In the genomic region with DNA sequence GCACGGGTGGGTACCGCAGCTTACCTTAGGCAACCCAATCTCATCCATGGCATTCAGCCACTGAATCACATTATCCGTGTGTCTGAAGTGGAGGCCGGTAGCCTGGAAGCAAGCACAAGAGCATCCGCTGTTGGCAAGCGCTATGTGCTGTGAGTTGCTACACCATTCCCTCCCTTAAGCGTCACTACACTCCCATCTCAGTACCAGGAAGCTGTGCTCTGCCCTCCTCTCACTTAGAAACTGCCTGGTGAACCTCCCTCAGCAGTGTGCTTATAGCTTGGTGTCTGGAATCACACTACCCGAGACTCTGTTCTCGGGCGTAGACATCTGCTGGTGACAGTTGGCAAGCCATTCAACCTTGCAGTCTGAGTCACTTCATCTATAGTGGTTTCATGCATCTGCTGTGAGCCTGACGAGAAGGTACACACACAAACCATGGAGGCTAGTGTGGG, we compare ENCODE assay signal across 11 mouse cellular contexts. TPM values are rescaled to one million over a fixed set of nuclear protein-coding genes. Genes with fewer than 3 reads are reported as not detected.
A peak's percentile ranks its signal among the peaks of the same experiment; 100 is the strongest.
DNase-seq lines count a peak whose midpoint lies in the region; ATAC-seq lines count a peak whose summit lies in the region.
"Had no signal": no experiment of that assay in that cellular context is flagged by ENCODE, and none has a peak within 500 bp of the region (broad histone marks: within the 10 kb centered on the region; RNA-seq: fewer than 3 reads in every experiment).

No protein-coding gene starts in this region.

- H3K9ac ChIP-seq in forebrain, embryonic 16.5 days (replicated peaks; ENCODE audit: low read depth, low read length): no peak overlapping the region
- H3K9ac ChIP-seq: heart, embryonic 15.5 days; limb, embryonic 12.5 days had no signal

- no peak overlapping the region for H3K4me3 ChIP-seq in forebrain, embryonic 16.5 days (replicated peaks; ENCODE audit: low read length)
- H3K4me3 ChIP-seq: embryonic facial prominence, embryonic 10.5 days; heart, embryonic 15.5 days; limb, embryonic 12.5 days had no signal

- WGBS in forebrain, embryonic 16.5 days: 64% methylated on average over 11 of the region's 11 CpGs

- no peak overlapping the region for H3K4me2 ChIP-seq in forebrain, embryonic 16.5 days (ENCODE audit: low read length)
- H3K4me2 ChIP-seq: heart, embryonic 15.5 days; limb, embryonic 12.5 days had no signal

- 0 out of 2 replicates have a peak overlapping the region, but pooled peaks have one; percentile 13 for H3K27ac ChIP-seq in forebrain, embryonic 16.5 days (ENCODE audit: low read length)
- H3K27ac ChIP-seq: embryonic facial prominence, embryonic 10.5 days; limb, embryonic 12.5 days had no signal

- peak; percentile 49; the same call in 1 of the 2 replicates for ATAC-seq in forebrain, embryonic 16.5 days
- ATAC-seq: Patski had no signal

- H3K4me1 ChIP-seq in forebrain, embryonic 16.5 days (replicated peaks; ENCODE audit: control insufficient read depth, insufficient read depth, low read length): peaks cover 19% of the 10 kb centered on the region
- H3K4me1 ChIP-seq: limb, embryonic 12.5 days had no signal

- no peaks in the 10 kb centered on the region for H3K36me3 ChIP-seq in forebrain, embryonic 16.5 days (ENCODE audit: control insufficient read depth, insufficient read depth)

- no peaks in the 10 kb centered on the region for H3K9me3 ChIP-seq in forebrain, embryonic 16.5 days (ENCODE audit: control insufficient read depth, low read length)
- H3K9me3 ChIP-seq: embryonic facial prominence, embryonic 10.5 days; heart, embryonic 15.5 days; limb, embryonic 12.5 days had no signal

- peak; percentile 89 for DNase-seq in right cerebral cortex, adult 18-20 months
- no peak for DNase-seq in right cerebral cortex, postnatal 4 days
- DNase-seq in left cerebral cortex, adult 11 months (ENCODE audit: low spot score): peak; percentile 72
- DNase-seq in thymus, adult 18-20 months: no peak
- DNase-seq in spleen, postnatal 36 days (ENCODE audit: low spot score in 2 of 2): no peak
- no peak for DNase-seq in T-cell, adult 2 months (ENCODE audit: low spot score)

- no peaks in the 10 kb centered on the region for H3K27me3 ChIP-seq in forebrain, embryonic 16.5 days (replicated peaks; ENCODE audit: control insufficient read depth, insufficient read depth, low read length)
- H3K27me3 ChIP-seq: heart, embryonic 15.5 days; limb, embryonic 12.5 days; Patski had no signal

RNA-seq across cellular contexts. Expression of a gene that starts 58.9 kb away (rescaled TPM):
- polyA plus RNA-seq in forebrain, embryonic 16.5 days (2015; fragmentation: Nextera tagmentation; extraction: Ambion mirVana): 24.5 and 25.9 TPM in 2 replicates

Comparison
In these comparisons a context has a peak if more than half of its experiments do, and no peak if none do; other contexts are left out.
1. DNase-seq: peak in right cerebral cortex, adult 18-20 months (single experiment) and left cerebral cortex, adult 11 months (single experiment); none in right cerebral cortex, postnatal 4 days (single experiment), thymus, adult 18-20 months (0 of 2), spleen, postnatal 36 days (0 of 2) and T-cell, adult 2 months (single experiment).